12 mouse cellular contexts compared by ENCODE assay signal in genomic region chr4:128637250-128637649, GRCm38 (mm10). TPM values are rescaled to one million over a fixed set of nuclear protein-coding genes. Genes with fewer than 3 reads are reported as not detected.
DNase-seq lines count a peak whose midpoint lies in the region; ATAC-seq and TF ChIP-seq lines count a peak whose summit lies in the region.
"Had no signal": no experiment of that assay in that cellular context is flagged by ENCODE, and none has a peak within 500 bp of the region (broad histone marks: within the 10 kb centered on the region; RNA-seq: fewer than 3 reads in every experiment).

No protein-coding gene starts in this region.

- no peak overlapping the region for H3K4me3 ChIP-seq in heart, embryonic 11.5 days (ENCODE audit: low read depth, low read length)
- no peak overlapping the region for H3K4me3 ChIP-seq in heart, adult 2 months
- H3K4me3 ChIP-seq in lung, postnatal 0 days (ENCODE audit: low read depth, low read length): no peak overlapping the region
- no peak overlapping the region for H3K4me3 ChIP-seq in limb, embryonic 12.5 days (replicated peaks)
- H3K4me3 ChIP-seq in stomach, embryonic 15.5 days (replicated peaks): no peak overlapping the region

- H3K27me3 ChIP-seq in heart, embryonic 11.5 days (ENCODE audit: control insufficient read depth, insufficient read depth, low read length): no peaks in the 10 kb centered on the region
- H3K27me3 ChIP-seq in heart, adult 2 months (ENCODE audit: control insufficient read depth, insufficient read depth, low read length): no peaks in the 10 kb centered on the region; the same call in 1 of the 2 replicates
- no peaks in the 10 kb centered on the region for H3K27me3 ChIP-seq in lung, postnatal 0 days (replicated peaks; ENCODE audit: insufficient read depth, low read length)
- no peaks in the 10 kb centered on the region for H3K27me3 ChIP-seq in limb, embryonic 12.5 days
- no peaks in the 10 kb centered on the region for H3K27me3 ChIP-seq in stomach, embryonic 15.5 days (replicated peaks)

- no peak overlapping the region for H3K4me2 ChIP-seq in heart, embryonic 11.5 days
- no peak overlapping the region for H3K4me2 ChIP-seq in lung, postnatal 0 days (replicated peaks; ENCODE audit: low read depth, low read length)
- H3K4me2 ChIP-seq in limb, embryonic 12.5 days: peak overlapping the region; percentile 31
- H3K4me2 ChIP-seq in stomach, embryonic 15.5 days: no peak overlapping the region

- no peak overlapping the region for H3K9ac ChIP-seq in heart, embryonic 11.5 days (ENCODE audit: low read depth, low read length)
- no peak overlapping the region for H3K9ac ChIP-seq in heart, adult 2 months (ENCODE audit: low read depth, low read length)
- H3K9ac ChIP-seq in lung, postnatal 0 days (replicated peaks; ENCODE audit: low read depth): no peak overlapping the region
- H3K9ac ChIP-seq in limb, embryonic 12.5 days (replicated peaks): no peak overlapping the region
- H3K9ac ChIP-seq in stomach, embryonic 15.5 days: no peak overlapping the region

- no peaks in the 10 kb centered on the region for H3K9me3 ChIP-seq in heart, embryonic 11.5 days (replicated peaks; ENCODE audit: control insufficient read depth, low read length)
- no peaks in the 10 kb centered on the region for H3K9me3 ChIP-seq in lung, postnatal 0 days (ENCODE audit: low read length)
- no peaks in the 10 kb centered on the region for H3K9me3 ChIP-seq in limb, embryonic 12.5 days
- H3K9me3 ChIP-seq in stomach, embryonic 15.5 days: no peaks in the 10 kb centered on the region

- H3K36me3 ChIP-seq in heart, embryonic 11.5 days (ENCODE audit: control insufficient read depth, insufficient read depth, low read length): no peaks in the 10 kb centered on the region
- H3K36me3 ChIP-seq in heart, adult 2 months (ENCODE audit: control insufficient read depth, insufficient read depth, low read length): no peaks in the 10 kb centered on the region
- no peaks in the 10 kb centered on the region for H3K36me3 ChIP-seq in lung, postnatal 0 days (ENCODE audit: insufficient read depth, low read length)
- no peaks in the 10 kb centered on the region for H3K36me3 ChIP-seq in limb, embryonic 12.5 days
- no peaks in the 10 kb centered on the region for H3K36me3 ChIP-seq in stomach, embryonic 15.5 days

- TF ChIP-seq EP300 in heart, adult 2 months (IDR thresholded peaks at IDR 0.05; ENCODE audit: insufficient read depth, low read depth, low read length): no peak
- TF ChIP-seq EP300 in lung, postnatal 0 days (IDR thresholded peaks at IDR 0.05): no peak

- 40% methylated on average over 11 of the region's 11 CpGs for WGBS in heart, embryonic 11.5 days (ENCODE audit: insufficient replicate concordance)
- 23% methylated on average over 11 of the region's 11 CpGs for WGBS in heart, adult 2 months
- WGBS in lung, postnatal 0 days: 25% methylated on average over 11 of the region's 11 CpGs
- 20% methylated on average over 11 of the region's 11 CpGs for WGBS in limb, embryonic 12.5 days
- 28% methylated on average over 11 of the region's 11 CpGs for WGBS in stomach, embryonic 15.5 days

- no peak; the same call in 1 of the 2 replicates for ATAC-seq in heart, embryonic 11.5 days (replicated peaks; ENCODE audit: insufficient number of reproducible peaks, low FRiP score, low TSS enrichment)
- peak; percentile 34; the same call in 1 of the 2 replicates for ATAC-seq in lung, postnatal 0 days
- peak; percentile 27; the same call in 1 of the 2 replicates for ATAC-seq in limb, embryonic 12.5 days (ENCODE audit: insufficient number of reproducible peaks, insufficient read depth, low FRiP score, low TSS enrichment, low read depth)
- ATAC-seq in stomach, embryonic 15.5 days (ENCODE audit: insufficient read depth, low FRiP score, low read depth): peak; percentile 57; the same call in 1 of the 2 replicates
- ATAC-seq: activated CD4-positive, CD25-positive, alpha-beta regulatory T cell, adult 4 months had no signal

- no peak for TF ChIP-seq CTCF in heart, adult 2 months (IDR thresholded peaks at IDR 0.05)
- TF ChIP-seq CTCF in lung, postnatal 0 days (IDR thresholded peaks at IDR 0.05): no peak

- intact Hi-C loops in heart, adult 2 months (cut with DNase I): no loop called here

- H3K4me1 ChIP-seq in heart, embryonic 11.5 days (ENCODE audit: control insufficient read depth, insufficient read depth, low read length): peaks cover 21% of the 10 kb centered on the region
- H3K4me1 ChIP-seq in heart, adult 2 months (ENCODE audit: control insufficient read depth, insufficient read depth, low read length): no peaks in the 10 kb centered on the region; the same call in 1 of the 2 replicates
- peaks cover 10% of the 10 kb centered on the region; the same call in 1 of the 2 replicates for H3K4me1 ChIP-seq in lung, postnatal 0 days (ENCODE audit: insufficient read depth, low read depth, low read length)
- peaks cover 54% of the 10 kb centered on the region for H3K4me1 ChIP-seq in limb, embryonic 12.5 days (replicated peaks)
- peaks cover 13% of the 10 kb centered on the region for H3K4me1 ChIP-seq in stomach, embryonic 15.5 days

- no peak for TF ChIP-seq POLR2A in heart, adult 2 months (IDR thresholded peaks at IDR 0.05; ENCODE audit: insufficient read depth, low read depth, low read length)

- peak overlapping the region; percentile 3; the same call in 1 of the 2 replicates for H3K27ac ChIP-seq in heart, embryonic 11.5 days (ENCODE audit: low read depth, low read length)
- no peak overlapping the region for H3K27ac ChIP-seq in heart, adult 2 months
- no peak overlapping the region for H3K27ac ChIP-seq in lung, postnatal 0 days (ENCODE audit: low read length)
- H3K27ac ChIP-seq in limb, embryonic 12.5 days: peak overlapping the region; percentile 82
- peak overlapping the region; percentile 66; the same call in 1 of the 2 replicates for H3K27ac ChIP-seq in stomach, embryonic 15.5 days

- no peaks in the 10 kb centered on the region for H3K79me2 ChIP-seq in heart, adult 2 months (replicated peaks; ENCODE audit: control insufficient read depth, insufficient read depth, low read length)

- DNase-seq in heart, adult 2 months: no peak
- DNase-seq in lung, postnatal 0 days (ENCODE audit: low spot score): peak; percentile 34
- no peak for DNase-seq in lung, adult 18-20 months
- DNase-seq in Muller cell, postnatal 12 days (ENCODE audit: inconsistent ontology term): no peak
- DNase-seq in layer of hippocampus, postnatal 36 days: no peak
- DNase-seq: cerebellum, adult 11 months; left cerebral cortex, postnatal 4 days had no signal

RNA-seq across cellular contexts. Expression of gene Phc2, which starts 17.3 kb away (rescaled TPM):
- polyA plus RNA-seq in heart, embryonic 11.5 days (2014; fragmentation: Nextera tagmentation; extraction: Ambion mirVana): 30.8 and 31.7 TPM in 2 replicates
- 10 to 100 TPM; 34.3 to 46.3 TPM for total RNA-seq in heart, adult 2 months (2021)
- 39.7 and 44.5 TPM in 2 replicates for polyA plus RNA-seq in heart, adult 2 months (2012; rRNA removed)
- polyA plus RNA-seq in lung, postnatal 0 days (2015; fragmentation: Nextera tagmentation; extraction: Ambion mirVana): 53.6 and 56.3 TPM in 2 replicates
- 69.0 and 81.6 TPM in 2 replicates for polyA plus RNA-seq in limb, embryonic 12.5 days (2016; fragmentation: Nextera tagmentation; extraction: Ambion mirVana)
- polyA plus RNA-seq in stomach, embryonic 15.5 days (2015; fragmentation: Nextera tagmentation; extraction: Ambion mirVana): 46.9 and 49.3 TPM in 2 replicates
- 10 to 100 TPM; 91.4 to 96.9 TPM for total RNA-seq in layer of hippocampus, postnatal 36 days (2021)

RNA-seq across cellular contexts. Expression of gene Tlr12, which starts 18.8 kb away (rescaled TPM):
- 0.07 and 0.29 TPM in 2 replicates for polyA plus RNA-seq in heart, embryonic 11.5 days (2014; fragmentation: Nextera tagmentation; extraction: Ambion mirVana)
- under 1 TPM; 0.09 to 0.10 TPM for total RNA-seq in heart, adult 2 months (2021)
- 0.12 and 0.21 TPM in 2 replicates for polyA plus RNA-seq in heart, adult 2 months (2012; rRNA removed)
- polyA plus RNA-seq in lung, postnatal 0 days (2015; fragmentation: Nextera tagmentation; extraction: Ambion mirVana): 2.2 and 3.0 TPM in 2 replicates
- polyA plus RNA-seq in limb, embryonic 12.5 days (2016; fragmentation: Nextera tagmentation; extraction: Ambion mirVana): 1.2 and 1.3 TPM in 2 replicates
- 1.5 and 1.7 TPM in 2 replicates for polyA plus RNA-seq in stomach, embryonic 15.5 days (2015; fragmentation: Nextera tagmentation; extraction: Ambion mirVana)
- under 1 TPM; 0.61 to 0.80 TPM for total RNA-seq in layer of hippocampus, postnatal 36 days (2021)
- polyA plus RNA-seq: heart, embryonic 14.5 days had no signal

RNA-seq across cellular contexts. Expression of gene Zscan20, which starts 27.4 kb away (rescaled TPM):
- 2.6 TPM in 2 replicates for polyA plus RNA-seq in heart, embryonic 11.5 days (2014; fragmentation: Nextera tagmentation; extraction: Ambion mirVana)
- 10 to 100 TPM in 1 of 2 experiments, 1 to 10 TPM in 1; 6.0 to 10.1 TPM for total RNA-seq in heart, adult 2 months (2021)
- polyA plus RNA-seq in heart, adult 2 months (2012; rRNA removed): 1.8 and 3.3 TPM in 2 replicates
- polyA plus RNA-seq in lung, postnatal 0 days (2015; fragmentation: Nextera tagmentation; extraction: Ambion mirVana): 1.1 and 1.5 TPM in 2 replicates
- polyA plus RNA-seq in limb, embryonic 12.5 days (2016; fragmentation: Nextera tagmentation; extraction: Ambion mirVana): 5.9 TPM in 2 replicates
- polyA plus RNA-seq in stomach, embryonic 15.5 days (2015; fragmentation: Nextera tagmentation; extraction: Ambion mirVana): 3.8 and 3.9 TPM in 2 replicates
- 10 to 100 TPM in 1 of 2 experiments, 1 to 10 TPM in 1; 9.9 to 10.3 TPM for total RNA-seq in layer of hippocampus, postnatal 36 days (2021)

Comparison
In these comparisons a context has a peak if more than half of its experiments do, and no peak if none do; other contexts are left out.
1. H3K27ac ChIP-seq: peak in heart, embryonic 11.5 days (single experiment), limb, embryonic 12.5 days (single experiment) and stomach, embryonic 15.5 days (single experiment); none in heart, adult 2 months (single experiment) and lung, postnatal 0 days (single experiment).